Mouse (Mus musculus) forebrain, embryonic 12.5 days (tissue): ENCODE results near the gene Apol10a. TPM values are rescaled to one million over a fixed set of nuclear protein-coding genes. Genes with fewer than 3 reads are reported as not detected.
"Not testable (repeated sequence)": the region's sequence is repeated elsewhere in the genome, so short reads cannot be mapped to it uniquely, and the experiment has no call there.

Experiments
- ATAC-seq: fragments of 200-750 bp; cut with Nextera tagmentation; 2 replicates; pipeline ENCODE4 v1.8.0; 2017; ENCODE audit warnings: moderate TSS enrichment; ENCODE audit not compliant: low FRiP score
- H3K27ac ChIP-seq: fragments of 300-500 bp; sonication (generic); 2 replicates; pipeline ENCODE4 v1.5.1; 2016; ENCODE audit warnings: mild to moderate bottlenecking
- H3K27me3 ChIP-seq: fragments of 300-500 bp; sonication (generic); 2 replicates; pipeline ENCODE4 v1.6.1; 2016; ENCODE audit warnings: mild to moderate bottlenecking
- H3K36me3 ChIP-seq: fragments of 300-500 bp; sonication (generic); replicated peaks from 2 replicates; pipeline ENCODE4 v1.6.1; 2016; ENCODE audit warnings: mild to moderate bottlenecking
- H3K4me1 ChIP-seq: fragments of 300-500 bp; sonication (generic); 2 replicates; pipeline ENCODE4 v1.6.1; 2016
- H3K4me2 ChIP-seq: fragments of 300-500 bp; sonication (generic); 2 replicates; pipeline ENCODE4 v1.6.1; 2016; ENCODE audit warnings: mild to moderate bottlenecking, moderate library complexity
- H3K4me3 ChIP-seq: fragments of 300-500 bp; sonication (generic); replicated peaks from 2 replicates; pipeline ENCODE4 v1.5.1; 2016; ENCODE audit warnings: mild to moderate bottlenecking
- H3K9ac ChIP-seq: fragments of 300-500 bp; sonication (generic); 2 replicates; pipeline ENCODE4 v1.6.1; 2016; ENCODE audit warnings: mild to moderate bottlenecking
- H3K9me3 ChIP-seq: fragments of 300-500 bp; sonication (generic); 2 replicates; pipeline ENCODE4 v1.6.1; 2016
- WGBS: fragments of 180-500 bp; shearing (Covaris S2); methylation state at CpG from one replicate; pipeline ENCODE4 v1.1.7; 2016; 5-methylcytosine and 5-hydroxymethylcytosine counted together
- polyA plus RNA-seq: library from polyadenylated mRNA; unstranded; fragments of >200 nt; fragmentation: Nextera tagmentation; extraction: Ambion mirVana; gene quantifications from 2 replicates; pipeline ENCODE4 v1.2.1, GENCODE M21; 2016

Apol10a gene
- not detected in 2 replicates for polyA plus RNA-seq

- not testable (repeated sequence) for H3K4me2 ChIP-seq
Observed at GRCm38 (mm10) chr15:77476693-77477092, at the start of gene Apol10a. Gene Apol10a, plus strand, starts transcription at chr15:77477047.

GRCm38 (mm10) chr15:77428690-77429448 is 48.0 kb upstream of the Apol10a start:
- WGBS = 73% methylated on average over 9 of the region's 10 CpGs
- not testable (repeated sequence) for ATAC-seq, H3K9me3 ChIP-seq, H3K4me2 ChIP-seq, H3K27ac ChIP-seq, H3K36me3 ChIP-seq, H3K27me3 ChIP-seq, H3K9ac ChIP-seq, H3K4me3 ChIP-seq, H3K4me1 ChIP-seq

More at GRCm38 (mm10) chr15:77476693-77477092, at the start of gene Apol10a:
- not testable (repeated sequence) for H3K4me1 ChIP-seq, H3K9ac ChIP-seq, H3K27ac ChIP-seq, H3K4me3 ChIP-seq, ATAC-seq, H3K27me3 ChIP-seq, H3K9me3 ChIP-seq, H3K36me3 ChIP-seq
- WGBS = 76% methylated on average over 2 of the region's 2 CpGs

DNA sequence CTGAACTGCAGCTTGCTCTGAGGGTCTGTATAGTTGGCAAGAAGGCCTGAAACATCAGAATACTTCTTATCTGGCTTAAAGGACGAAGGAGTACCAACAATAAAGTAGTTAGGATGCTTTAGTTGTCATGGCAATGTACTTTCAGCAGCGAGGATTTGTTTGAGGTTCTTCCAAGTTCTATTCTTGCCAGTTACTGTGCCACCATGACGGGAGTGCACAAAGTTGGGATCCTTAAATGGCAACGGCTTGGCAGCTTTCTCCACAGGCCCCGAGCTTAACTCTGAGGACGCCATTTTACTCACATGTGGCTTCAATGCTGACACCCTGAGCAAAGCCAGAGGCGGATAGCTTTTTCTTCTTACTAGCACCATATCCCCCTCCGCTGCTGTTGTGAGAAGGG is 32.1 kb upstream of the Apol10a start:
- 84% methylated on average over 8 of the region's 8 CpGs for WGBS

DNA sequence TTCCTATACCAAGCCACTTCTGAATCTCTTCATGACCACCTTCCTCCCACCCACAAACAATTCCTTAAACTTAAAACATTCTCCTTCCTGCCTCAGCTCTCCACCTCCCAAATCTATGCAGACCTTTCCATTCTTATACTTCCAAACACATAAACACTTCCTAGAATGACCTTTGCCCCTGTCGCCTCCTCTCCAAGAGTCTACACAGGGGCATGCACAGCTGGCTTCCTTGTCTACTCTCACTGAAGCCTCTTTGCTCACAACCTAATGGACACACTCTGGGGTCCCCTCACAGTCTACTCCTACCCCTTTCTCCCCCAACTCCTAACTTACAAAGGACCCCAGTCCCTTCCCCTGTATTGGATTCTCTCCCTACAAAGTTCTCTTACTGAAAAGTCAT is 31.2 kb upstream of the Apol10a start:
- not testable (repeated sequence) for H3K27ac ChIP-seq, H3K4me2 ChIP-seq, H3K9ac ChIP-seq, ATAC-seq, H3K4me1 ChIP-seq, H3K27me3 ChIP-seq, H3K9me3 ChIP-seq, H3K4me3 ChIP-seq, H3K36me3 ChIP-seq
- 78% methylated on average over 1 of the region's 1 CpGs for WGBS

More for the DNA sequence above, 32.1 kb upstream of the Apol10a start:
- not testable (repeated sequence) for H3K9ac ChIP-seq, H3K27me3 ChIP-seq, H3K4me1 ChIP-seq, H3K36me3 ChIP-seq, H3K9me3 ChIP-seq, ATAC-seq, H3K27ac ChIP-seq, H3K4me2 ChIP-seq, H3K4me3 ChIP-seq

DNA sequence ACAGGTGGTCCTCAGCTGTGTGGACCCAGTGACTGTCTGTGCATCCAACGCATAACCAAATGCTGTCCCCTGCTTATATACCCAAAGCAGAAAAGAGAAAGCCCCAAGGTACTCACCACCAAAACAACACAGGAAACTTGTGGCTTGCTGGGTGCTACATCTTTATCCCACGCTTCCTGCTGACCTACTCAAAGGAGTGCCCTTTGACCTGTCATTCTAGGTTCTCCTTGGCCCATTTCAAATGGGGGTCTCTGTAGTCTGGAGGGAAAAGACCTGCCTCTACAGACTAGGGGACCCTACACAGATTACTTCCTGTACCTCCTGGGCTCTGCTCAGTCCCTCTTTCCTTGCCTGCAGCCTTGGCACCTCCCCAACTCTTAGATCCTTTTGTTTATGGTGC is 29.5 kb upstream of the Apol10a start, which contains the start of gene Apol7b:
Apol7b (minus strand) TSS at position 101 of the 400 bp plus-strand sequence.
- H3K36me3 ChIP-seq, H3K27ac ChIP-seq, H3K9me3 ChIP-seq, H3K4me2 ChIP-seq, H3K9ac ChIP-seq, H3K4me3 ChIP-seq, H3K27me3 ChIP-seq, ATAC-seq, H3K4me1 ChIP-seq: not testable (repeated sequence)
- 83% methylated on average over 2 of the region's 2 CpGs for WGBS

GRCm38 (mm10) chr15:77449927-77450326 is 26.9 kb upstream of the Apol10a start:
- H3K4me1 ChIP-seq, ATAC-seq, H3K27ac ChIP-seq, H3K36me3 ChIP-seq, H3K9me3 ChIP-seq, H3K27me3 ChIP-seq, H3K4me3 ChIP-seq, H3K4me2 ChIP-seq, H3K9ac ChIP-seq: not testable (repeated sequence)
- WGBS = 58% methylated on average over 10 of the region's 10 CpGs

DNA sequence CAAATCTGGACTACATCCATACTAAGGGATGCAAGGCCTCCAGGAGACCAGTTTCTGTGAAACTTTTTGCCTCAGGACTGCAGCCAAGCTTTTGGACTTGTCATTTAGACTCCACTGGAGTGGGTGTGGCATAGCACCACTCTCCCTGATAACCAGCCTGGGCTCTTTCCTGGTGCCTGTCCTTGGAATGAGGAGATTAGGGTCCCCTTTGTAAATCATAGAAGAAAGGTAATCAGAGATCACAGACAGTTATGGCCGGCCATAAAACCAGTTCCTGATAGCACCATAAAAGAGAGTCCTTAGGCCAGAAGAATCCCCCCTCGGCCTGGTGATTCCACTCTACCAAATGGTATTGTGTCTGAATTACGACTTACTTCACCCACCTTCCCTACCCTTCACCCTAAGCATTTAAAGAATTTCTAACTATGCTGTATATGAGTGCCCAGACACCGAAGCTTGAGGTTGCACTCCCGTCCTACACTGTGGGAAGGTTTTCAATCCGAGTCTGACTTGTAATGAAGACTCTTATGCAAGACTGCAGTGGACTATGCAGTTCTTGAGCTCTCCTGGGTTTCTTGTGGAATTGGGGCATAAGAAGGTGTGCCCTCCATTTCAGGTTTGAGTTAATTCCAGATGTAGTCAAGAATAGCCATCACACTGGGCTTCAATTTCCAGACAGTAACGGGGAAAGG is 2.0 kb upstream of the Apol10a start:
- H3K27ac ChIP-seq, H3K4me3 ChIP-seq, H3K9ac ChIP-seq, H3K36me3 ChIP-seq, H3K27me3 ChIP-seq, H3K4me2 ChIP-seq, H3K9me3 ChIP-seq, H3K4me1 ChIP-seq, ATAC-seq: not testable (repeated sequence)
- WGBS = 88% methylated on average over 7 of the region's 7 CpGs

- no peak overlapping the region for H3K4me3 ChIP-seq
- no peaks in the 10 kb centered on the region for H3K27me3 ChIP-seq
- 71% methylated on average over 4 of the region's 4 CpGs for WGBS
- no peak overlapping the region for H3K4me2 ChIP-seq
- no peak overlapping the region for H3K9ac ChIP-seq
- no peaks in the 10 kb centered on the region for H3K36me3 ChIP-seq
- no peaks in the 10 kb centered on the region for H3K4me1 ChIP-seq
- H3K27ac ChIP-seq = no peak overlapping the region
- ATAC-seq = no peak
- H3K9me3 ChIP-seq = no peaks in the 10 kb centered on the region
Observed at GRCm38 (mm10) chr15:77482140-77482794, 5.4 kb downstream of the Apol10a start.

DNA sequence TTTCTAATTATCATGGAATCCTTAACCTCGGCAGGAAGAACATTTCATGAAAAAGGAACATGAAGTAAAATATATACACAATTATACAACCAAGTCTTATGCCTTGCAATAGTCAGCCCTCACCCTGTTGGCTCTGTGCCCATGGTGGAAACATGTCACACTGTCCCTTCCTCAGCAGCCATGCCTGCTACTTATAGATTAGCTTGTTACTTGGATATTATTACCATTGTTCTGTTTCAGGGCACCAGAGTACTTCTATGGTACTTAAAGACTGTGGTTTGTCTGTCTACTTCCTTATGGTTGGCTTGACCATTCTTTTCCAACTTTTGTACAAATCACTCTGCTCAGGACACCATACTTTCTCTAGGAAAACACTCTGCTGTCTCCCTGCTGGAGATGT is 16.3 kb downstream of the Apol10a start:
- H3K36me3 ChIP-seq, H3K4me2 ChIP-seq, H3K9me3 ChIP-seq, H3K4me3 ChIP-seq, H3K27me3 ChIP-seq, ATAC-seq, H3K9ac ChIP-seq, H3K27ac ChIP-seq, H3K4me1 ChIP-seq: not testable (repeated sequence)
- WGBS = no CpG with 5 or more reads among the region's 1 CpGs

DNA sequence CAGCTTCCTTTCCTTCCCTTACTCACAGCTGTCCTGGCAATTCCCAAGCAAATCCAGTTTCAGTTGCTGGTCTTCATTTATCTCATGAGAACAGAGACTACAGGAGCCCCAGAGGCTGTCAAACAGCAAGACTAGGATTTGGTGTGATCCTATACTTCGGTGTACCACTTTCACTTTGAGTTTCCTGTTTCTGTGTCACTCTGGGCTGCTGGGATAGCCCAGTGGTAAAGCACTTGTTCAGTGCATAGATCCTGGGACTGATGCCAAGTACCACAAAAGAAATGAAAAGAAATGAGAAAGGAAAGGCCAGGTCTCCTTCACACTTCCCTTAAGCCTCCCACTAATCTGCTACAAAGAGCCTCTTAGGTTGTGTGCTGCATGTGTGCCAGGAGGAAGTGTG is 17.8 kb downstream of the Apol10a start:
- not testable (repeated sequence) for ATAC-seq, H3K4me3 ChIP-seq, H3K36me3 ChIP-seq, H3K27ac ChIP-seq, H3K27me3 ChIP-seq, H3K4me2 ChIP-seq, H3K4me1 ChIP-seq, H3K9ac ChIP-seq, H3K9me3 ChIP-seq
- WGBS = 70% methylated on average over 1 of the region's 1 CpGs

- not testable (repeated sequence) for H3K9me3 ChIP-seq, H3K9ac ChIP-seq, H3K4me2 ChIP-seq, H3K36me3 ChIP-seq, H3K4me1 ChIP-seq, H3K27ac ChIP-seq, H3K27me3 ChIP-seq, ATAC-seq, H3K4me3 ChIP-seq
Observed at GRCm38 (mm10) chr15:77507966-77508365, 31.1 kb downstream of the Apol10a start, which contains the start of gene Apol11a. Gene Apol11a, plus strand, starts transcription at chr15:77508271.

DNA sequence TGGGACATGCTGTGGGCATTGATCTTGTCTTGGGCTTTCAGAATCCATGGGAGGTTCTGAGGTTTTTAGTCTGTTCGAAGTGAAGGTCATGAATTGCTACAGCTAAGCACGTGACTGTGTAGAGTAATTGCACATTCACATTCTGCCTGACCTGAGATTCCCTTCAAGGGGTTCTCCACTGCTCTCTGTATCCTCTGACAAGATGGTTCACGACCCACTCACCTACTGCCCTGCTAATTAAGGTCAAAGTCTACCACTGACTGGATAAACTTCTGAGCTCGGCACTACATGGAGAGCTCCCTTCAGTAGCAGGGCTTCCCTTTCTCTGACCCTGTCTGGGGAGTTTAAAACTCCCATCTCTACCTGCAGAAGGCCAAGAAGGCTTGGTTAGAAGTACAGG is 43.7 kb downstream of the Apol10a start:
- not testable (repeated sequence) for H3K27me3 ChIP-seq, H3K9ac ChIP-seq, H3K36me3 ChIP-seq, H3K9me3 ChIP-seq, H3K27ac ChIP-seq, H3K4me2 ChIP-seq, H3K4me1 ChIP-seq, H3K4me3 ChIP-seq, ATAC-seq
- 68% methylated on average over 4 of the region's 4 CpGs for WGBS
